8 mouse cellular contexts compared by ENCODE assay signal in the genomic region with DNA sequence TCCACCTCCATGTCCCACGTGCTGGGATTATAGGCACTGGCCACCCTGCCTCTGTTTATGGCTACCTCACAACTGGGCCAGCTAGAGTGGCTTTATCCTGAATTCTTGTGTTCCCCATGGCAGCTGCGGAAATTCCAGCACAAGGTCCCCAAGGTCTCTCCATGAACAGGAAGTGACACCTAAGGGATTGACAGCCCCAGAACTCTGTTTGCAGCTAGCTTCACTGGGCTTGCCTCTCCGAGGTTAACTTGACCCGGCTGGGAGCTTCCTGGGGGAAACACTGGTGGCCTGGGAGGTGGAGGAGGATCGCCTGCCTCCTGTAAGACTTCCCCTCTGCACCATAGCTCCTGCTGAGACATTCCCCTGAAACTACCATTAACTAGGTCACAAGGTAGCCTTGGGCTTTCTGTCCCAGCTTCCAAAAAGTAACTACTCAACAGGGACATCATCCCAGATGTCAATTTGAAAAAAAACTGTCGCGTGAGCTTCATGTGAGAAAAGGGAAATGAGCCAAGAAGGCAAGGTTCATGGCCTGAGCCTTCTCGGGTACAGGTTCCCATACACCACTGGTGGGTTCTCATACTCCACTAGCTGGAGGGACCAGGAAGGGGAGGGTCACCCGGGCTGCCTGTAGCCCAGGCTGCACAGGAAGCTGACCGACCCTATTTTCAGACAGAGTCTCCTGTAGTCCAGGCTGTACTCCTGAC. TPM values are rescaled to one million over a fixed set of nuclear protein-coding genes. Genes with fewer than 3 reads are reported as not detected.
DNase-seq lines count a peak whose midpoint lies in the region; ATAC-seq lines count a peak whose summit lies in the region.

No protein-coding gene starts in this region.

- H3K27ac ChIP-seq in heart, embryonic 10.5 days = peak overlapping the region; percentile 69
- H3K27ac ChIP-seq in kidney, embryonic 16.5 days (ENCODE audit: low read length) = peak overlapping the region; percentile 90
- H3K27ac ChIP-seq in midbrain, embryonic 11.5 days (ENCODE audit: low read depth, low read length) = no peak overlapping the region

- no peaks in the 10 kb centered on the region for H3K9me3 ChIP-seq in heart, embryonic 10.5 days
- no peaks in the 10 kb centered on the region for H3K9me3 ChIP-seq in kidney, embryonic 16.5 days (ENCODE audit: low read length)
- no peaks in the 10 kb centered on the region; the same call in 1 of the 2 replicates for H3K9me3 ChIP-seq in midbrain, embryonic 11.5 days (ENCODE audit: control insufficient read depth, low read length)

- H3K4me2 ChIP-seq in kidney, embryonic 16.5 days (replicated peaks; ENCODE audit: low read depth, low read length) = peak overlapping the region; percentile 82
- peak overlapping the region; percentile 44 for H3K4me2 ChIP-seq in midbrain, embryonic 11.5 days

- H3K36me3 ChIP-seq in heart, embryonic 10.5 days = no peaks in the 10 kb centered on the region
- H3K36me3 ChIP-seq in kidney, embryonic 16.5 days (ENCODE audit: insufficient read depth, low read length) = no peaks in the 10 kb centered on the region
- no peaks in the 10 kb centered on the region for H3K36me3 ChIP-seq in midbrain, embryonic 11.5 days (ENCODE audit: control insufficient read depth, insufficient read depth, low read length)

- H3K4me1 ChIP-seq in heart, embryonic 10.5 days = peaks cover 17% of the 10 kb centered on the region
- H3K4me1 ChIP-seq in kidney, embryonic 16.5 days (ENCODE audit: insufficient read depth, low read length) = peaks cover 27% of the 10 kb centered on the region
- H3K4me1 ChIP-seq in midbrain, embryonic 11.5 days (ENCODE audit: control insufficient read depth, insufficient read depth, low read length) = peaks cover 4% of the 10 kb centered on the region; the same call in 1 of the 2 replicates

- intact Hi-C loops in heart, postnatal 25 days (cut with DNase I) = loop anchor here (1.0 kb wide), 1 partner anchor 20 kb away; the partner anchor contains the start of gene Clip2

- 33% methylated on average over 10 of the region's 10 CpGs for WGBS in heart, embryonic 10.5 days
- WGBS in kidney, embryonic 16.5 days = 24% methylated on average over 10 of the region's 10 CpGs
- WGBS in midbrain, embryonic 11.5 days = 44% methylated on average over 10 of the region's 10 CpGs

- H3K9ac ChIP-seq in kidney, embryonic 16.5 days (replicated peaks; ENCODE audit: low read length) = peak overlapping the region; percentile 64
- H3K9ac ChIP-seq in midbrain, embryonic 11.5 days (ENCODE audit: low read length) = no peak overlapping the region; the same call in 1 of the 2 replicates

- peak overlapping the region; percentile 65 for H3K4me3 ChIP-seq in heart, embryonic 10.5 days
- peak overlapping the region; percentile 50 for H3K4me3 ChIP-seq in kidney, embryonic 16.5 days (ENCODE audit: low read length)
- H3K4me3 ChIP-seq in midbrain, embryonic 11.5 days (ENCODE audit: low read depth, low read length) = no peak overlapping the region

- DNase-seq in heart, adult 18-20 months = peak; percentile 41 to 44
- no peak for DNase-seq in heart, postnatal 25 days (ENCODE audit: low spot score)
- no peak for DNase-seq in heart, embryonic 10.5 days (ENCODE audit: low spot score)
- no peak for DNase-seq in midbrain, embryonic 11.5 days (ENCODE audit: low spot score, missing footprints)
- DNase-seq in spleen, postnatal 4 days (ENCODE audit: low spot score in 2 of 2) = no peak
- DNase-seq in testis, postnatal 14 days (ENCODE audit: low spot score) = no peak
- no peak for DNase-seq in cerebellum, postnatal 10 days

- ATAC-seq in kidney, embryonic 16.5 days (ENCODE audit: low FRiP score, low TSS enrichment) = peak; percentile 39; the same call in 1 of the 2 replicates
- ATAC-seq in midbrain, embryonic 11.5 days (ENCODE audit: low FRiP score) = no peak

- H3K27me3 ChIP-seq in heart, embryonic 10.5 days (ENCODE audit: insufficient read depth, poor library complexity, severe bottlenecking) = no peaks in the 10 kb centered on the region
- no peaks in the 10 kb centered on the region for H3K27me3 ChIP-seq in kidney, embryonic 16.5 days (ENCODE audit: insufficient read depth, low read length)
- H3K27me3 ChIP-seq in midbrain, embryonic 11.5 days (ENCODE audit: control insufficient read depth, insufficient read depth, low read length) = no peaks in the 10 kb centered on the region

RNA-seq across cellular contexts. Expression of gene Rfc2, which starts 8.5 kb away (rescaled TPM):
- total RNA-seq in heart, adult 18-20 months (2021) = 10 to 100 TPM; 20.7 to 25.0 TPM
- total RNA-seq in heart, postnatal 25 days (2021) = 10 to 100 TPM; 24.8 TPM
- 271 and 300 TPM in 2 replicates for polyA plus RNA-seq in heart, embryonic 10.5 days (2016; fragmentation: Nextera tagmentation; extraction: Ambion mirVana)
- polyA plus RNA-seq in kidney, embryonic 16.5 days (2015; fragmentation: Nextera tagmentation; extraction: Ambion mirVana) = 302 TPM in 2 replicates
- 321 and 338 TPM in 2 replicates for polyA plus RNA-seq in midbrain, embryonic 11.5 days (2014; fragmentation: Nextera tagmentation; extraction: Ambion mirVana)

RNA-seq across cellular contexts. Expression of gene Syna, which starts 12.7 kb away (rescaled TPM):
- total RNA-seq in heart, adult 18-20 months (2021) = not detected
- total RNA-seq in heart, postnatal 25 days (2021) = not detected
- polyA plus RNA-seq in heart, embryonic 10.5 days (2016; fragmentation: Nextera tagmentation; extraction: Ambion mirVana) = not detected in 2 replicates
- 0.09 and 0.27 TPM in 2 replicates for polyA plus RNA-seq in kidney, embryonic 16.5 days (2015; fragmentation: Nextera tagmentation; extraction: Ambion mirVana)
- 0.30 TPM in 1 of 2 replicates, not detected in the other for polyA plus RNA-seq in midbrain, embryonic 11.5 days (2014; fragmentation: Nextera tagmentation; extraction: Ambion mirVana)

RNA-seq across cellular contexts. Expression of gene Clip2, which starts 20.4 kb away (rescaled TPM):
- total RNA-seq in heart, adult 18-20 months (2021) = 1 to 10 TPM; 5.8 TPM
- total RNA-seq in heart, postnatal 25 days (2021) = 1 to 10 TPM; 6.9 to 7.9 TPM
- polyA plus RNA-seq in heart, embryonic 10.5 days (2016; fragmentation: Nextera tagmentation; extraction: Ambion mirVana) = 2.1 TPM in 2 replicates
- 4.1 and 4.3 TPM in 2 replicates for polyA plus RNA-seq in kidney, embryonic 16.5 days (2015; fragmentation: Nextera tagmentation; extraction: Ambion mirVana)
- polyA plus RNA-seq in midbrain, embryonic 11.5 days (2014; fragmentation: Nextera tagmentation; extraction: Ambion mirVana) = 5.6 and 5.8 TPM in 2 replicates

RNA-seq across cellular contexts. Expression of gene Lat2, which starts 42.2 kb away (rescaled TPM):
- 1 to 10 TPM; 2.0 to 2.4 TPM for total RNA-seq in heart, adult 18-20 months (2021)
- total RNA-seq in heart, postnatal 25 days (2021) = 1 to 10 TPM; 1.7 to 2.0 TPM
- polyA plus RNA-seq in heart, embryonic 10.5 days (2016; fragmentation: Nextera tagmentation; extraction: Ambion mirVana) = 2.9 and 4.1 TPM in 2 replicates
- polyA plus RNA-seq in kidney, embryonic 16.5 days (2015; fragmentation: Nextera tagmentation; extraction: Ambion mirVana) = 1.8 and 3.6 TPM in 2 replicates
- polyA plus RNA-seq in midbrain, embryonic 11.5 days (2014; fragmentation: Nextera tagmentation; extraction: Ambion mirVana) = 1.5 and 1.6 TPM in 2 replicates

Comparison
In these comparisons a context has a peak if more than half of its experiments do, and no peak if none do; other contexts are left out.
1. DNase-seq: peak in heart, adult 18-20 months (2 of 2); none in heart, postnatal 25 days (single experiment), heart, embryonic 10.5 days (single experiment), midbrain, embryonic 11.5 days (single experiment), spleen, postnatal 4 days (0 of 2), testis, postnatal 14 days (single experiment) and cerebellum, postnatal 10 days (0 of 2).